ENCODE assay signal across 8 mouse cellular contexts in genomic region chr3:89613526-89614523, GRCm38 (mm10).
DNase-seq lines count a peak whose midpoint lies in the region; ATAC-seq and TF ChIP-seq lines count a peak whose summit lies in the region.

No protein-coding gene starts in this region.

- peak overlapping the region; percentile 2; the same call in 1 of the 2 replicates for H3K9ac ChIP-seq in lung, embryonic 14.5 days
- H3K9ac ChIP-seq in forebrain, postnatal 0 days, result no peak overlapping the region; the same call in 1 of the 2 replicates
- H3K9ac ChIP-seq in lung, postnatal 0 days (replicated peaks; ENCODE audit: low read depth), result no peak overlapping the region

- H3K4me2 ChIP-seq in lung, embryonic 14.5 days, result peak overlapping the region; percentile 29; the same call in 1 of the 2 replicates
- H3K4me2 ChIP-seq in forebrain, postnatal 0 days (ENCODE audit: low read depth), result no peak overlapping the region; the same call in 1 of the 2 replicates
- no peak overlapping the region for H3K4me2 ChIP-seq in lung, postnatal 0 days (replicated peaks; ENCODE audit: low read depth, low read length)

- 22% methylated on average over 18 of the region's 18 CpGs for WGBS in lung, embryonic 14.5 days
- 32% methylated on average over 18 of the region's 18 CpGs for WGBS in lung, adult 2 months
- WGBS in forebrain, postnatal 0 days, result 18% methylated on average over 18 of the region's 18 CpGs
- 25% methylated on average over 18 of the region's 18 CpGs for WGBS in lung, postnatal 0 days

- H3K27me3 ChIP-seq in lung, embryonic 14.5 days (ENCODE audit: insufficient read depth, low read length), result no peaks in the 10 kb centered on the region
- no peaks in the 10 kb centered on the region for H3K27me3 ChIP-seq in forebrain, postnatal 0 days (ENCODE audit: insufficient read depth, low read length)
- no peaks in the 10 kb centered on the region for H3K27me3 ChIP-seq in lung, postnatal 0 days (replicated peaks; ENCODE audit: insufficient read depth, low read length)

- no peak for TF ChIP-seq EP300 in lung, postnatal 0 days (IDR thresholded peaks at IDR 0.05)

- H3K9me3 ChIP-seq in lung, embryonic 14.5 days (ENCODE audit: low read depth, low read length), result no peaks in the 10 kb centered on the region
- H3K9me3 ChIP-seq in forebrain, postnatal 0 days (ENCODE audit: low read length), result no peaks in the 10 kb centered on the region
- H3K9me3 ChIP-seq in lung, postnatal 0 days (ENCODE audit: low read length), result no peaks in the 10 kb centered on the region

- no peak overlapping the region for H3K4me3 ChIP-seq in lung, embryonic 14.5 days (ENCODE audit: low read depth, low read length)
- no peak overlapping the region for H3K4me3 ChIP-seq in lung, adult 2 months (replicated peaks; ENCODE audit: extremely low read depth, low read depth, low read length)
- no peak overlapping the region for H3K4me3 ChIP-seq in forebrain, postnatal 0 days (ENCODE audit: low read depth, low read length)
- no peak overlapping the region for H3K4me3 ChIP-seq in lung, postnatal 0 days (ENCODE audit: low read depth, low read length)

- peak; percentile 97 for DNase-seq in lung, embryonic 14.5 days
- no peak for DNase-seq in lung, adult 2 months
- peak; percentile 80 for DNase-seq in forebrain, postnatal 0 days
- peak; percentile 87 for DNase-seq in heart, postnatal 4 days
- DNase-seq in layer of hippocampus, adult 18-20 months (ENCODE audit: low spot score in 2 of 2), result peak; percentile 66 to 82
- peak; percentile 72 for DNase-seq in lung, postnatal 0 days (ENCODE audit: low spot score)
- peak; percentile 88 to 89 for DNase-seq in right cerebral cortex, postnatal 10 days (ENCODE audit: low spot score in 2 of 2)

- peaks cover 10% of the 10 kb centered on the region for H3K4me1 ChIP-seq in lung, embryonic 14.5 days (ENCODE audit: insufficient read depth)
- H3K4me1 ChIP-seq in lung, adult 2 months (ENCODE audit: control insufficient read depth, insufficient read depth, low read length), result no peaks in the 10 kb centered on the region
- H3K4me1 ChIP-seq in forebrain, postnatal 0 days (ENCODE audit: insufficient read depth), result peaks cover 11% of the 10 kb centered on the region
- no peaks in the 10 kb centered on the region for H3K4me1 ChIP-seq in lung, postnatal 0 days (ENCODE audit: insufficient read depth, low read depth, low read length)

- no peaks in the 10 kb centered on the region for H3K36me3 ChIP-seq in lung, embryonic 14.5 days (ENCODE audit: insufficient read depth)
- H3K36me3 ChIP-seq in forebrain, postnatal 0 days (ENCODE audit: insufficient read depth), result no peaks in the 10 kb centered on the region
- no peaks in the 10 kb centered on the region for H3K36me3 ChIP-seq in lung, postnatal 0 days (ENCODE audit: insufficient read depth, low read length)

- H3K27ac ChIP-seq in lung, embryonic 14.5 days (ENCODE audit: low read depth), result peak overlapping the region; percentile 76
- H3K27ac ChIP-seq in forebrain, postnatal 0 days (ENCODE audit: low read depth, low read length), result peak overlapping the region; percentile 51
- no peak overlapping the region for H3K27ac ChIP-seq in lung, postnatal 0 days (ENCODE audit: low read length)

- peak; percentile 97 for ATAC-seq in lung, embryonic 14.5 days (ENCODE audit: insufficient read depth)
- peak; percentile 86 for ATAC-seq in forebrain, postnatal 0 days
- ATAC-seq in lung, postnatal 0 days, result peak; percentile 89
- ATAC-seq in granulocyte monocyte progenitor cell, adult 5-6 weeks (replicated peaks; ENCODE audit: poor library complexity, severe bottlenecking), result no peak

- TF ChIP-seq POLR2A in lung, adult 2 months (IDR thresholded peaks at IDR 0.05; ENCODE audit: borderline replicate concordance, extremely low read depth, low read depth, low read length), result no peak

- no peak for TF ChIP-seq CTCF in lung, embryonic 14.5 days (IDR thresholded peaks at IDR 0.05; ENCODE audit: low read depth)
- no peak for TF ChIP-seq CTCF in lung, adult 2 months (IDR thresholded peaks at IDR 0.05; ENCODE audit: insufficient read depth, low read length)
- no peak for TF ChIP-seq CTCF in forebrain, postnatal 0 days (IDR thresholded peaks at IDR 0.05; ENCODE audit: low read depth)
- TF ChIP-seq CTCF in lung, postnatal 0 days (IDR thresholded peaks at IDR 0.05), result no peak
